Mouse (Mus musculus) stomach, adult 2 months (tissue): ENCODE results near the gene Tspear. TPM values are rescaled to one million over a fixed set of nuclear protein-coding genes. Genes with fewer than 3 reads are reported as not detected.

Experiments used
- polyA plus RNA-seq: library from polyadenylated mRNA; depleted of rRNA; stranded (reverse); fragments of >200 nt; gene quantifications from 2 replicates; pipeline ENCODE4 v1.2.3, GENCODE M21; 2012; rRNA removed

Tspear gene
- polyA plus RNA-seq = 0.29 and 0.96 TPM in 2 replicates

GRCm38 (mm10) chr10:77685895-77686664 lies at the start of gene Tspear:
Gene Tspear, plus strand, starts transcription at chr10:77686569.

GRCm38 (mm10) chr10:77690356-77690807 lies 4.0 kb downstream of the Tspear start, which contains the start of gene Gm19402:
Gene Gm19402, minus strand, starts transcription at chr10:77690757.

GRCm38 (mm10) chr10:77697133-77697532 lies 10.8 kb downstream of the Tspear start, which contains the start of gene Gm9508:
Gene Gm9508, minus strand, starts transcription at chr10:77697233.

GRCm38 (mm10) chr10:77706326-77706725 lies 20.0 kb downstream of the Tspear start, which contains the start of gene Gm10272:
Gene Gm10272, plus strand, starts transcription at chr10:77706626.

GRCm38 (mm10) chr10:77711157-77711556 lies 24.8 kb downstream of the Tspear start, which contains the start of gene Gm10024:
Gene Gm10024, plus strand, starts transcription at chr10:77711457.

GRCm38 (mm10) chr10:77715507-77715906 lies 29.1 kb downstream of the Tspear start, which contains the start of gene Gm10142:
Gene Gm10142, plus strand, starts transcription at chr10:77715807.

GRCm38 (mm10) chr10:77720299-77720698 lies 33.9 kb downstream of the Tspear start, which contains the start of gene Krtap12-1:
Gene Krtap12-1, plus strand, starts transcription at chr10:77720599.

GRCm38 (mm10) chr10:77726186-77726585 lies 39.8 kb downstream of the Tspear start, which contains the start of gene Gm10100:
Gene Gm10100, plus strand, starts transcription at chr10:77726486.

GRCm38 (mm10) chr10:77741924-77742688 lies 55.7 kb downstream of the Tspear start, which contains the start of gene Gm18596:
Gene Gm18596, minus strand, starts transcription at chr10:77742638.

GRCm38 (mm10) chr10:77751254-77751653 lies 64.9 kb downstream of the Tspear start, which contains the start of gene Gm9736:
Gene Gm9736, minus strand, starts transcription at chr10:77751354.

GRCm38 (mm10) chr10:77759582-77759981 lies 73.2 kb downstream of the Tspear start, which contains the start of gene Gm3233:
Gene Gm3233, minus strand, starts transcription at chr10:77759682.

GRCm38 (mm10) chr10:77771225-77771624 lies 84.9 kb downstream of the Tspear start, which contains the start of gene Gm3238:
Gene Gm3238, minus strand, starts transcription at chr10:77771325.

GRCm38 (mm10) chr10:77776844-77777243 lies 90.5 kb downstream of the Tspear start, which contains the start of gene Gm7138:
Gene Gm7138, minus strand, starts transcription at chr10:77776944.

GRCm38 (mm10) chr10:77782442-77782841 lies 96.1 kb downstream of the Tspear start, which contains the start of gene Gm3250:
Gene Gm3250, minus strand, starts transcription at chr10:77782542.

GRCm38 (mm10) chr10:77787876-77788275 lies 101.5 kb downstream of the Tspear start, which contains the start of gene Gm7137:
Gene Gm7137, minus strand, starts transcription at chr10:77788200.

GRCm38 (mm10) chr10:77794976-77795375 lies 108.6 kb downstream of the Tspear start, which contains the start of gene Gm9639:
Gene Gm9639, minus strand, starts transcription at chr10:77795076.

GRCm38 (mm10) chr10:77798921-77799508 lies 112.6 kb downstream of the Tspear start, which contains the start of gene Gm19668:
Gene Gm19668, minus strand, starts transcription at chr10:77799133.

GRCm38 (mm10) chr10:77811743-77812142 lies 125.4 kb downstream of the Tspear start, which contains the start of gene Gm9507:
Gene Gm9507, minus strand, starts transcription at chr10:77811843.

GRCm38 (mm10) chr10:77814382-77814781 lies 128.0 kb downstream of the Tspear start, which contains the start of gene Gm2696:
Gene Gm2696, plus strand, starts transcription at chr10:77814682.

GRCm38 (mm10) chr10:77826951-77827350 lies 140.6 kb downstream of the Tspear start, which contains the start of gene Krtap10-4:
Gene Krtap10-4, minus strand, starts transcription at chr10:77827095.

GRCm38 (mm10) chr10:77835647-77836046 lies 149.3 kb downstream of the Tspear start, which contains the start of gene Krtap10-10:
Gene Krtap10-10, plus strand, starts transcription at chr10:77835947.

GRCm38 (mm10) chr10:77846503-77846902 lies 160.1 kb downstream of the Tspear start, which contains the start of gene Gm36176:
Gene Gm36176, plus strand, starts transcription at chr10:77846803.

